19 mouse cellular contexts compared by ENCODE assay signal in genomic region chr13:92743337-92743736, GRCm38 (mm10). TPM values are rescaled to one million over a fixed set of nuclear protein-coding genes. Genes with fewer than 3 reads are reported as not detected.
DNase-seq lines count a peak whose midpoint lies in the region; ATAC-seq and TF ChIP-seq lines count a peak whose summit lies in the region.
"Had no signal": no experiment of that assay in that cellular context is flagged by ENCODE, and none has a peak within 500 bp of the region (broad histone marks: within the 10 kb centered on the region; RNA-seq: fewer than 3 reads in every experiment).

No protein-coding gene starts in this region.

- H3K4me1 ChIP-seq in erythroblast, embryonic 14.5 days (ENCODE audit: control insufficient read depth), result peaks cover 44% of the 10 kb centered on the region
- H3K4me1 ChIP-seq in lung, embryonic 14.5 days (ENCODE audit: insufficient read depth), result no peaks in the 10 kb centered on the region
- peaks cover 9% of the 10 kb centered on the region for H3K4me1 ChIP-seq in liver, embryonic 11.5 days (replicated peaks; ENCODE audit: control insufficient read depth, insufficient read depth, low read length)
- 0 out of 2 replicates have a peak, but pooled peaks cover 2% of the 10 kb centered on the region for H3K4me1 ChIP-seq in stomach, embryonic 15.5 days

- no peak overlapping the region for H3K9ac ChIP-seq in lung, embryonic 14.5 days
- peak overlapping the region; percentile 59 for H3K9ac ChIP-seq in liver, embryonic 11.5 days (ENCODE audit: low read depth, low read length)
- no peak overlapping the region for H3K9ac ChIP-seq in stomach, embryonic 15.5 days
- H3K9ac ChIP-seq: embryonic facial prominence, embryonic 15.5 days; heart, embryonic 15.5 days had no signal

- H3K4me2 ChIP-seq in lung, embryonic 14.5 days, result no peak overlapping the region
- peak overlapping the region; percentile 46 for H3K4me2 ChIP-seq in liver, embryonic 11.5 days
- H3K4me2 ChIP-seq in stomach, embryonic 15.5 days, result no peak overlapping the region
- H3K4me2 ChIP-seq: embryonic facial prominence, embryonic 15.5 days; heart, embryonic 15.5 days had no signal

- no peak overlapping the region for H3K27ac ChIP-seq in lung, embryonic 14.5 days (ENCODE audit: low read depth)
- peak overlapping the region; percentile 8 for H3K27ac ChIP-seq in liver, embryonic 11.5 days (ENCODE audit: low read depth, low read length)
- no peak overlapping the region for H3K27ac ChIP-seq in stomach, embryonic 15.5 days
- H3K27ac ChIP-seq: embryonic facial prominence, embryonic 15.5 days; heart, embryonic 15.5 days; kidney, postnatal 0 days had no signal

- H3K9me3 ChIP-seq in erythroblast, embryonic 14.5 days (ENCODE audit: control insufficient read depth, low read length), result no peaks in the 10 kb centered on the region
- no peaks in the 10 kb centered on the region for H3K9me3 ChIP-seq in lung, embryonic 14.5 days (ENCODE audit: low read depth, low read length)
- H3K9me3 ChIP-seq in liver, embryonic 11.5 days (ENCODE audit: control insufficient read depth, low read length), result no peaks in the 10 kb centered on the region
- no peaks in the 10 kb centered on the region for H3K9me3 ChIP-seq in stomach, embryonic 15.5 days
- H3K9me3 ChIP-seq: embryonic facial prominence, embryonic 15.5 days; heart, embryonic 15.5 days had no signal

- no peaks in the 10 kb centered on the region; the same call in 1 of the 2 replicates for H3K36me3 ChIP-seq in erythroblast, embryonic 14.5 days (ENCODE audit: control insufficient read depth)
- no peaks in the 10 kb centered on the region for H3K36me3 ChIP-seq in lung, embryonic 14.5 days (ENCODE audit: insufficient read depth)
- H3K36me3 ChIP-seq in liver, embryonic 11.5 days (ENCODE audit: control insufficient read depth, insufficient read depth, low read length), result no peaks in the 10 kb centered on the region
- no peaks in the 10 kb centered on the region for H3K36me3 ChIP-seq in stomach, embryonic 15.5 days
- H3K36me3 ChIP-seq: embryonic facial prominence, embryonic 15.5 days; heart, embryonic 15.5 days had no signal

- no peak for DNase-seq in lung, embryonic 14.5 days
- no peak for DNase-seq in lung, postnatal 36 days
- DNase-seq in liver, embryonic 11.5 days (ENCODE audit: low spot score), result peak; percentile 43
- no peak for DNase-seq in thymus, postnatal 10 days (ENCODE audit: low spot score in 2 of 2)
- DNase-seq in layer of hippocampus, postnatal 14 days (ENCODE audit: low spot score in 2 of 2), result no peak
- DNase-seq: adrenal gland, postnatal 14 days; cerebellum, adult 11 months; left cerebral cortex, postnatal 4 days; midbrain, embryonic 14.5 days; right cerebral cortex, postnatal 4 days; thymus, postnatal 4 days had no signal

- peaks cover 3% of the 10 kb centered on the region for H3K27me3 ChIP-seq in erythroblast, embryonic 14.5 days (ENCODE audit: control insufficient read depth)
- H3K27me3 ChIP-seq in lung, embryonic 14.5 days (ENCODE audit: insufficient read depth, low read length), result no peaks in the 10 kb centered on the region
- no peaks in the 10 kb centered on the region for H3K27me3 ChIP-seq in liver, embryonic 11.5 days (replicated peaks; ENCODE audit: control insufficient read depth, insufficient read depth, low read length)
- no peaks in the 10 kb centered on the region for H3K27me3 ChIP-seq in stomach, embryonic 15.5 days (replicated peaks)
- H3K27me3 ChIP-seq: embryonic facial prominence, embryonic 15.5 days; heart, embryonic 15.5 days had no signal

- 70% methylated on average over 5 of the region's 5 CpGs for WGBS in lung, embryonic 14.5 days
- WGBS in liver, embryonic 11.5 days, result 44% methylated on average over 5 of the region's 5 CpGs
- WGBS in stomach, embryonic 15.5 days, result 75% methylated on average over 5 of the region's 5 CpGs

- no peak for ATAC-seq in erythroblast, adult 5-6 weeks (replicated peaks; ENCODE audit: low FRiP score, poor library complexity, severe bottlenecking)
- peak; percentile 65 for ATAC-seq in lung, embryonic 14.5 days (ENCODE audit: insufficient read depth)
- ATAC-seq in liver, embryonic 11.5 days (replicated peaks; ENCODE audit: low FRiP score), result peak; percentile 100
- peak; percentile 92; the same call in 1 of the 2 replicates for ATAC-seq in stomach, embryonic 15.5 days (ENCODE audit: insufficient read depth, low FRiP score, low read depth)
- ATAC-seq: forebrain, embryonic 14.5 days; lung, postnatal 0 days had no signal

- no peak for TF ChIP-seq CTCF in lung, embryonic 14.5 days (IDR thresholded peaks at IDR 0.05; ENCODE audit: low read depth)

- H3K4me3 ChIP-seq in erythroblast, embryonic 14.5 days (replicated peaks), result peak overlapping the region; percentile 51
- no peak overlapping the region for H3K4me3 ChIP-seq in lung, embryonic 14.5 days (ENCODE audit: low read depth, low read length)
- no peak overlapping the region for H3K4me3 ChIP-seq in liver, embryonic 11.5 days (ENCODE audit: low read depth, low read length)
- H3K4me3 ChIP-seq in stomach, embryonic 15.5 days (replicated peaks), result no peak overlapping the region
- H3K4me3 ChIP-seq: embryonic facial prominence, embryonic 15.5 days; heart, embryonic 15.5 days had no signal

RNA-seq across cellular contexts. Expression of gene Thbs4, which starts 51.3 kb away (rescaled TPM):
- polyA plus RNA-seq in erythroblast, embryonic 14.5 days (2012), result not detected in 2 replicates
- total RNA-seq in erythroblast, adult 5-6 weeks (2015; ENCODE audit: low replicate concordance), result not detected in 2 replicates
- not detected in 2 replicates for total RNA-seq in erythroblast, adult 5-6 weeks (2017; ENCODE audit: low replicate concordance)
- 1.1 and 2.9 TPM in 2 replicates for polyA plus RNA-seq in lung, embryonic 14.5 days (2014; fragmentation: Nextera tagmentation; extraction: Ambion mirVana)
- polyA plus RNA-seq in liver, embryonic 11.5 days (2014; fragmentation: Nextera tagmentation; extraction: Ambion mirVana), result 1.6 and 1.8 TPM in 2 replicates
- 7.5 and 9.8 TPM in 2 replicates for polyA plus RNA-seq in stomach, embryonic 15.5 days (2015; fragmentation: Nextera tagmentation; extraction: Ambion mirVana)
- total RNA-seq in layer of hippocampus, postnatal 14 days (2021), result 10 to 100 TPM; 11.7 to 13.5 TPM
